Mouse (Mus musculus) embryonic facial prominence, embryonic 14.5 days (tissue): ENCODE measurements around the gene Hacd3. TPM values are rescaled to one million over a fixed set of nuclear protein-coding genes. Genes with fewer than 3 reads are reported as not detected.

Source experiments
- ATAC-seq: fragments of 200-750 bp; cut with Nextera tagmentation; 2 replicates; pipeline ENCODE4 v1.8.0; 2017; ENCODE audit warnings: low read depth, moderate number of reproducible peaks, moderate TSS enrichment
- DNase-seq: peaks from one replicate; pipeline ENCODE4 v3.0.0-alpha.2; 2015; ENCODE audit warnings: low spot score
- H3K27ac ChIP-seq: fragments of 300-500 bp; sonication (generic); replicated peaks from 2 replicates; pipeline ENCODE4 v1.5.1; 2014; ENCODE audit warnings: low read depth, mild to moderate bottlenecking, low read length, moderate library complexity
- H3K27me3 ChIP-seq: fragments of 300-500 bp; sonication (generic); replicated peaks from 2 replicates; pipeline ENCODE4 v1.6.1; 2014; ENCODE audit warnings: low read length; ENCODE audit not compliant: control insufficient read depth, insufficient read depth
- H3K36me3 ChIP-seq: fragments of 300-500 bp; sonication (generic); 2 replicates; pipeline ENCODE4 v1.6.1; 2014; ENCODE audit warnings: low read length, mixed read lengths; ENCODE audit not compliant: control insufficient read depth, insufficient read depth
- H3K4me1 ChIP-seq: fragments of 300-500 bp; sonication (generic); 2 replicates; pipeline ENCODE4 v1.6.1; 2014; ENCODE audit warnings: antibody characterized with exemption, low read length; ENCODE audit not compliant: control insufficient read depth, insufficient read depth
- H3K4me2 ChIP-seq: fragments of 300-500 bp; sonication (generic); 2 replicates; pipeline ENCODE4 v1.6.1; 2014; ENCODE audit warnings: low read depth, mild to moderate bottlenecking, low read length, moderate library complexity, mixed read lengths
- H3K4me3 ChIP-seq: fragments of 300-500 bp; sonication (generic); 2 replicates; pipeline ENCODE4 v1.5.1; 2014; ENCODE audit warnings: low read depth, mild to moderate bottlenecking, low read length
- H3K9ac ChIP-seq: fragments of 300-500 bp; sonication (generic); 2 replicates; pipeline ENCODE4 v1.6.1; 2014; ENCODE audit warnings: low read depth, mild to moderate bottlenecking, low read length, moderate library complexity, mixed read lengths
- H3K9me3 ChIP-seq: fragments of 300-500 bp; sonication (generic); 2 replicates; pipeline ENCODE4 v1.6.1; 2016; ENCODE audit warnings: low read length; ENCODE audit not compliant: control insufficient read depth
- WGBS: fragments of 180-500 bp; shearing (Covaris S2); extraction: QIAGEN DNeasy Blood & Tissue Kit; methylation state at CpG from one replicate; pipeline ENCODE4 v1.1.7; 2014; 5-methylcytosine and 5-hydroxymethylcytosine counted together
- microRNA-seq: library from miRNA; unstranded; fragments of <30 nt; microRNA quantifications from one replicate; pipeline ENCODE4, GENCODE M21; 2016; ENCODE audit warnings: borderline number of aligned reads
- polyA plus RNA-seq: library from polyadenylated mRNA; unstranded; fragments of >200 nt; fragmentation: Nextera tagmentation; extraction: Ambion mirVana; gene quantifications from 2 replicates; pipeline ENCODE4 v1.2.1, GENCODE M21; 2014

Hacd3 gene
- polyA plus RNA-seq, 1 experiment from 2014 or later = 37.9 TPM

GRCm38 (mm10) chr9:64937491-64937890 is 84.0 kb downstream of the Hacd3 start:
- WGBS = 62% methylated on average over 5 of the region's 5 CpGs
- Histone ChIP-seq H3K36me3 (no peaks in the 10 kb centered on the region), H3K27me3 (no peaks in the 10 kb centered on the region)

More at GRCm38 (mm10) chr9:64937491-64937890, 84.0 kb downstream of the Hacd3 start:
- H3K4me3 ChIP-seq = no peak overlapping the region
- no peak overlapping the region for H3K9ac ChIP-seq
- H3K4me2 ChIP-seq = no peak overlapping the region
- H3K4me1 ChIP-seq = 0 out of 2 replicates have a peak, but pooled peaks cover 6% of the 10 kb centered on the region
- ATAC-seq (no peak), DNase-seq (no peak)
- no peak overlapping the region for H3K27ac ChIP-seq
- no peaks in the 10 kb centered on the region for H3K9me3 ChIP-seq

Small RNA genes within 50 kb of the gene (microRNA-seq; reads per million reads assigned to microRNA genes)
- gene Gm25640 = not detected

Other genes with a start within 250 kb of the Hacd3 start
- gene Dennd4a, start 210.4 kb downstream of the Hacd3 start, polyA plus RNA-seq = 7.5 and 8.9 TPM in 2 replicates
- gene Slc24a1, start 70.1 kb downstream of the Hacd3 start, polyA plus RNA-seq = 0.09 TPM in 1 of 2 replicates, not detected in the other
- gene Ints14, start 60.8 kb downstream of the Hacd3 start, polyA plus RNA-seq = 44.3 and 53.2 TPM in 2 replicates
- gene Dpp8, start 10.7 kb upstream of the Hacd3 start, polyA plus RNA-seq = 31.7 and 32.2 TPM in 2 replicates
- gene Igdcc4, start 79.8 kb upstream of the Hacd3 start, polyA plus RNA-seq = 55.6 and 58.5 TPM in 2 replicates
- gene Igdcc3, start 119.5 kb upstream of the Hacd3 start, polyA plus RNA-seq = 1.1 and 1.4 TPM in 2 replicates
- gene Parp16, start 173.7 kb upstream of the Hacd3 start, polyA plus RNA-seq = 6.9 and 7.2 TPM in 2 replicates
- 9.7 and 10.7 TPM in 2 replicates for gene Cilp, start 243.5 kb upstream of the Hacd3 start, polyA plus RNA-seq